Mouse (Mus musculus): Measurements from ENCODE around the gene Tcea2. TPM values are rescaled to one million over a fixed set of nuclear protein-coding genes. Genes with fewer than 3 reads are reported as not detected.

Gene Tcea2
- 2.7 and 6.8 TPM in 2 replicates for polyA plus RNA-seq (2012; ENCODE audit: low replicate concordance)

DNA sequence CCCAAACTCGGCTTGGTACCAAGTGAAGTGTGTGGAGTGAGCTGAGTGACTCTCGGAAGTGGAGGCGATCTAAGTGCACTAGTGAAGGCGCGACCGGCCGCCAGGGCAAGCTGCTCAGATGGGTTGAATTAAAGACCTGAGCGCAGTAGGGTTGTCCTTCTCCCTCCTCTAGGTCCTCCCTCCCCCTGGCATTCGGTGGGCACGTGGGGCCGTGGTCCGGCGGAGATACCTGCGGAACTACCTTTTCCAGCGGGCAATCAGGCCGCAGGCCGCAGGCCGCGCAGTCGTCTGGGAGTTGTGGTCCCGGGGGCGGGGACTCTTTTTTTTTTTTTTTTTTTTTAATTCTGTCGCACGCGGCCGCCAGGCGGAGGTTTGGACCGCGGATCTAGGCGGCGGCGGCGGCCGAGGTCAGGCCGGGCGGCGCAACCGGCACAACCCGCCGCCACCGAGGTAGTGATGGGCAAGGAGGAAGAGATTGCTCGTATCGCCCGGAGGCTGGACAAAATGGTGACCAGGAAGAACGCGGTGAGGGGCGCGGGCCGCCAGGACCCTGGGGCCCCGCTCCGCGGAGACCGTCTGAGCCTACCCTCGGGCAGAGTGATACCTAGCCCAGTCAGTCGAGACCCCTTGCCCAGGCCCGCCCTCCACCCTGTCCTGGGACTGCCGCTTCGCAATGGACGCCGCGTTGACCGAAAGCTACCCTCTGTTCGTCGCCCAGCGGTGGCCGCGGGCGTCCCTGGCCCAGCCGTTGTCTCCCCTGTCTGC is at the start of gene Tcea2:
Tcea2 (plus strand) TSS at position 360 of the 765 bp plus-strand sequence.

GRCm38 (mm10) chr2:181656734-181657133 is 23.4 kb upstream of the Tcea2 start, which contains the start of gene Gm29797:
Gm29797 (plus strand) TSS chr2:181657034.

DNA sequence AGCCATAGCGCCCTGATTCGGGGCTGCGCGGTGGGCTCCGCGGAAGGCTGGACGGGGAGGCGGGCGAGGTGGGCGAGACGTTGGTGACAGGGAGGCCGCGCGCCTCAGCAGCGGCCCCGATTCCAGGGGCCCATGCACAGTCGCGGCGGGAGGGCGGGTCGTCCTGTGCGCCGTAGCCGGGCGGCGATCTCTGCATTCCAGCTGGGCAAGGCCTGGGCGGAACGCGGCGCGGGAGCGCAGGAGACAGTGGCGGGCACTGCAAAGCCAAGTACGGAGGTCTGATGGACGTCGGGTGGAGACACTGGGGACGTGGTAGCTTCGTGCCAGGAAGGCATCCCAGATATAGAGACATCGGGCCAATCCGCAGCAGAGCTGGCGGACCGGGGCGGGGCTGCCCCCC is 8.8 kb upstream of the Tcea2 start, which contains the start of gene Sox18:
Sox18 (minus strand) TSS at position 315 of the 400 bp plus-strand sequence.

GRCm38 (mm10) chr2:181693339-181694280 is 13.5 kb downstream of the Tcea2 start, which contains the start of gene Rgs19:
Rgs19 (minus strand) TSS chr2:181693977.

GRCm38 (mm10) chr2:181698241-181698640 is 18.1 kb downstream of the Tcea2 start, which contains the start of gene Lkaaear1:
Lkaaear1 (minus strand) TSS chr2:181698442.

DNA sequence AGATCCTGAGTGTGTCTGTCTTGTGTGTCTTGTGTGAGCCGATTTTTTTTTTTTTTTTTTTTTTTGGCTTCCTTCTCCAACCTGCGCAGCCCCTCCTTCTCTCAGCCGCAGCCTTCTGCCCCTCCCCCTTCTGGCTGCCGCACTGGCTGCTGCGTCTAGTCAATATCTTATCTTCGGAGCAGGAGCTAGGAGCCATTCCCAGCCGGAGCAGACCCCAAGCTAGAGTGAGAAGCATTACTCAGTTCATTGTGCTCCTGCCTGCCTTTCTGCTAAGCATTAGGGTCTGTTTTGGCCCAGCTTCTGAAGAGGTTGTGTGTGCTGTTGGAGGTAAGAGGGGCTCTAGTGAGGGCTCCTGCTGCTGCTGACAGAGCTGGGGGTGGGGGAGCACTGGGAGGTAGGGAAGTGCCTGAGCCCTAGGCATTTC is 34.8 kb downstream of the Tcea2 start, which contains the start of gene Oprl1:
Oprl1 (plus strand) TSS at position 114 of the 424 bp plus-strand sequence.

Other genes starting within 250 kb of the Tcea2 start
- 5.7 and 8.6 TPM in 2 replicates for gene Zbtb46, start 220.9 kb upstream of the Tcea2 start, polyA plus RNA-seq (2012; ENCODE audit: low replicate concordance)
- gene Abhd16b, start 187.1 kb upstream of the Tcea2 start, polyA plus RNA-seq (2012; ENCODE audit: low replicate concordance) = 0.13 TPM in 1 of 2 replicates, not detected in the other
- 4.8 and 42.6 TPM in 2 replicates for gene Tpd52l2, start 183.2 kb upstream of the Tcea2 start, polyA plus RNA-seq (2012; ENCODE audit: low replicate concordance)
- 35.7 and 46.0 TPM in 2 replicates for gene Dnajc5, start 159.8 kb upstream of the Tcea2 start, polyA plus RNA-seq (2012; ENCODE audit: low replicate concordance)
- gene Uckl1, start 95.4 kb upstream of the Tcea2 start, polyA plus RNA-seq (2012; ENCODE audit: low replicate concordance) = 57.4 and 68.8 TPM in 2 replicates
- 6.2 and 14.6 TPM in 2 replicates for gene Prpf6, start 88.4 kb upstream of the Tcea2 start, polyA plus RNA-seq (2012; ENCODE audit: low replicate concordance)
- 31.7 and 74.3 TPM in 2 replicates for gene Zfp512b, start 87.5 kb upstream of the Tcea2 start, polyA plus RNA-seq (2012; ENCODE audit: low replicate concordance)
- 2.7 and 4.1 TPM in 2 replicates for gene Samd10, start 81.1 kb upstream of the Tcea2 start, polyA plus RNA-seq (2012; ENCODE audit: low replicate concordance)
- gene Gm29797, start 23.3 kb upstream of the Tcea2 start, polyA plus RNA-seq (2012; ENCODE audit: low replicate concordance) = not detected in 2 replicates
- gene Sox18, start 8.7 kb upstream of the Tcea2 start, polyA plus RNA-seq (2012; ENCODE audit: low replicate concordance) = 18.1 and 21.4 TPM in 2 replicates
- 21.6 and 66.2 TPM in 2 replicates for gene Rgs19, start 13.7 kb downstream of the Tcea2 start, polyA plus RNA-seq (2012; ENCODE audit: low replicate concordance)
- gene Lkaaear1, start 18.1 kb downstream of the Tcea2 start, polyA plus RNA-seq (2012; ENCODE audit: low replicate concordance) = not detected in 2 replicates
- not detected in 2 replicates for gene Oprl1, start 34.7 kb downstream of the Tcea2 start, polyA plus RNA-seq (2012; ENCODE audit: low replicate concordance)
- gene Myt1, start 83.0 kb downstream of the Tcea2 start, polyA plus RNA-seq (2012; ENCODE audit: low replicate concordance) = not detected in 2 replicates
- gene Pcmtd2, start 157.5 kb downstream of the Tcea2 start, polyA plus RNA-seq (2012; ENCODE audit: low replicate concordance) = 2.9 and 12.9 TPM in 2 replicates
- gene Polr3k, start 184.0 kb downstream of the Tcea2 start, polyA plus RNA-seq (2012; ENCODE audit: low replicate concordance) = 4.5 TPM in 1 of 2 replicates, not detected in the other

Data from leukemia stem cell, adult 10-12 weeks (primary cell).